Mouse (Mus musculus): ENCODE results near the gene Cst12. TPM values are rescaled to one million over a fixed set of nuclear protein-coding genes. Genes with fewer than 3 reads are reported as not detected.

Cst12 gene
- total RNA-seq, 2 experiments from 2014 or later, result not detected

Other genes with a start within 250 kb of the Cst12 start
- 10 to 100 TPM; 10.1 to 12.6 TPM for gene Nxt1, start 116.8 kb upstream of the Cst12 start, total RNA-seq (2021)
- gene Gzf1, start 108.3 kb upstream of the Cst12 start, total RNA-seq (2021), result 10 to 100 TPM; 24.0 to 26.2 TPM
- gene Napb, start 56.9 kb upstream of the Cst12 start, total RNA-seq (2021), result 100 to 1,000 TPM; 232 to 251 TPM
- under 1 TPM in 1 of 2 experiments, not detected in 1; 0.71 TPM for gene Cstl1, start 39.0 kb upstream of the Cst12 start, total RNA-seq (2021)
- not detected for gene Cst11, start 17.9 kb upstream of the Cst12 start, total RNA-seq (2021)
- not detected for gene 8030411F24Rik, start 7.4 kb upstream of the Cst12 start, total RNA-seq (2021)
- not detected for gene Cst8, start 9.4 kb downstream of the Cst12 start, total RNA-seq (2021)
- gene Cst13, start 30.7 kb downstream of the Cst12 start, total RNA-seq (2021), result not detected
- gene Cst9, start 45.8 kb downstream of the Cst12 start, total RNA-seq (2021), result not detected
- gene 9230104L09Rik, start 75.7 kb downstream of the Cst12 start, total RNA-seq (2021), result not detected
- gene Cst3, start 86.3 kb downstream of the Cst12 start, total RNA-seq (2021), result 1,000 to 10,000 TPM; 2,230 to 2,265 TPM
- not detected for gene Gm1330, start 213.9 kb downstream of the Cst12 start, total RNA-seq (2021)
- gene Gm10750, start 227.9 kb downstream of the Cst12 start, total RNA-seq (2021), result not detected

Measured in layer of hippocampus, postnatal 10 days (tissue).